Comparison of ENCODE assay signal across 30 mouse cellular contexts in the genomic region with DNA sequence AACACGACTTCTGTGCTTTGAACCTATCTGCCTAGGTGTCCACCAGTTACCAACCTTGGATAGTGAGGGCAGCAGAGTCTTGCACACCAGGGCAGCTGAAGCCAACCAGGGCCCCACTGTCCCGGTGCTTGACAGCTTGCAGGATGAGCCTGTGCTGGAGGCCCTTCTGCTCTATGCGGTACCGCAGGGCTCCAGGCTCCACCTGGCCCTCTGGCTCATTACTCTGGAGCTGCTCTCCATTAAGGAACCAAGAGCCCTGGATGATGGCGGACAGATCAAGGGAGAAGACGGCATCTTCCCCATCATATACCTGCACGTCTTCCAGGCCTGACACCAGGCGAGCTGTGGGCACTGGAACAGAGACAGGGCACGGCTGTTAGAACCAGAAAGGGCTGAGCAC. TPM values are rescaled to one million over a fixed set of nuclear protein-coding genes. Genes with fewer than 3 reads are reported as not detected.
"Had no signal": no experiment of that assay in that cellular context is flagged by ENCODE, and none has a peak within 500 bp of the region (broad histone marks: within the 10 kb centered on the region; RNA-seq: fewer than 3 reads in every experiment).

No protein-coding gene starts in this region.

- H3K9me3 ChIP-seq: embryonic facial prominence, embryonic 10.5 days; embryonic facial prominence, embryonic 12.5 days; embryonic facial prominence, embryonic 13.5 days; embryonic facial prominence, embryonic 15.5 days; forebrain, embryonic 10.5 days; forebrain, embryonic 12.5 days; forebrain, embryonic 15.5 days; heart, embryonic 10.5 days had no signal

- ATAC-seq: forebrain, embryonic 14.5 days; forebrain, embryonic 15.5 days; forebrain, embryonic 16.5 days; forebrain, postnatal 0 days had no signal

- H3K4me2 ChIP-seq: embryonic facial prominence, embryonic 12.5 days; embryonic facial prominence, embryonic 13.5 days; embryonic facial prominence, embryonic 15.5 days; forebrain, embryonic 12.5 days; forebrain, embryonic 15.5 days; heart, embryonic 11.5 days had no signal

- DNase-seq: cerebellum, adult 8-10 months; cerebellum, adult 9-11 months; cerebellum, postnatal 10 days; cerebellum, postnatal 14 days; cerebellum, postnatal 25 days; cerebellum, postnatal 36 days; embryo, embryonic 11 days; forebrain, postnatal 0 days; gastrocnemius, adult 2 months; gastrocnemius, postnatal 10 days; gastrocnemius, postnatal 14 days; gastrocnemius, postnatal 25 days; gastrocnemius, postnatal 36 days; heart, adult 18-20 months; heart, adult 2 months had no signal

- H3K4me3 ChIP-seq: embryonic facial prominence, embryonic 10.5 days; embryonic facial prominence, embryonic 12.5 days; embryonic facial prominence, embryonic 13.5 days; embryonic facial prominence, embryonic 15.5 days; erythroblast, embryonic 14.5 days; forebrain, embryonic 10.5 days; forebrain, embryonic 12.5 days; forebrain, embryonic 15.5 days; gastrocnemius, adult 2 months; heart, adult 2 months; heart, embryonic 10.5 days had no signal

- H3K27me3 ChIP-seq: embryonic facial prominence, embryonic 12.5 days; embryonic facial prominence, embryonic 13.5 days; embryonic facial prominence, embryonic 15.5 days; forebrain, embryonic 15.5 days had no signal

- H3K27ac ChIP-seq: embryonic facial prominence, embryonic 10.5 days; embryonic facial prominence, embryonic 12.5 days; embryonic facial prominence, embryonic 13.5 days; embryonic facial prominence, embryonic 15.5 days; forebrain, embryonic 10.5 days; forebrain, embryonic 12.5 days; forebrain, embryonic 15.5 days; gastrocnemius, adult 2 months; heart, adult 2 months; heart, embryonic 10.5 days had no signal

- H3K9ac ChIP-seq: embryonic facial prominence, embryonic 12.5 days; embryonic facial prominence, embryonic 13.5 days; embryonic facial prominence, embryonic 15.5 days; forebrain, embryonic 12.5 days; forebrain, embryonic 15.5 days; forebrain, postnatal 0 days had no signal

RNA-seq across cellular contexts. Expression of a gene that starts 4.3 kb away (rescaled TPM):
- total RNA-seq: granulocyte monocyte progenitor cell, adult 5-6 weeks had no signal

RNA-seq across cellular contexts. Expression of a gene that starts 5.0 kb away (rescaled TPM):
- total RNA-seq: common myeloid progenitor, adult 5-6 weeks; granulocyte monocyte progenitor cell, adult 5-6 weeks had no signal
- polyA plus RNA-seq: erythroblast, embryonic 14.5 days had no signal

RNA-seq across cellular contexts. Expression of a gene that starts 22.6 kb away (rescaled TPM):
- total RNA-seq: gastrocnemius, adult 2 months; gastrocnemius, adult 8-10 months; granulocyte monocyte progenitor cell, adult 5-6 weeks had no signal
